Mouse (Mus musculus) cerebellum, adult (tissue): Measurements from ENCODE around the gene Aknad1.

ENCODE experiments used
- ATAC-seq: cut with Nextera tagmentation; 2 replicates; pipeline ENCODE4 v1.9.2; 2017; ENCODE audit warnings: mild to moderate bottlenecking, moderate library complexity, mixed read lengths; ENCODE audit not compliant: insufficient number of reproducible peaks, low FRiP score, low TSS enrichment

The Aknad1 gene

GRCm38 (mm10) chr3:108739045-108739708, at the start of gene Aknad1:
TSS of gene Aknad1 (plus strand) at chr3:108739658.
- no peak for ATAC-seq

GRCm38 (mm10) chr3:108689979-108690378, 49.5 kb upstream of the Aknad1 start:
- no peak for ATAC-seq

- ATAC-seq: no peak
These were observed 45.1 kb upstream of the Aknad1 start for GRCm38 (mm10) chr3:108694321-108694720.

GRCm38 (mm10) chr3:108698662-108699061, 40.8 kb upstream of the Aknad1 start:
- ATAC-seq: no peak

GRCm38 (mm10) chr3:108699786-108700185, 39.7 kb upstream of the Aknad1 start:
- no peak for ATAC-seq

GRCm38 (mm10) chr3:108701256-108701655, 38.2 kb upstream of the Aknad1 start:
- no peak for ATAC-seq

GRCm38 (mm10) chr3:108702789-108703188, 36.7 kb upstream of the Aknad1 start:
- ATAC-seq: no peak

- no peak for ATAC-seq
These were observed 28.2 kb upstream of the Aknad1 start for GRCm38 (mm10) chr3:108711296-108711695.

GRCm38 (mm10) chr3:108713065-108713675, 26.3 kb upstream of the Aknad1 start:
- no peak for ATAC-seq

- no peak for ATAC-seq
These were observed 24.6 kb upstream of the Aknad1 start for GRCm38 (mm10) chr3:108714837-108715236.

GRCm38 (mm10) chr3:108717896-108718502, 21.5 kb upstream of the Aknad1 start:
- no peak for ATAC-seq

- ATAC-seq: no peak
These were observed 20.1 kb upstream of the Aknad1 start for GRCm38 (mm10) chr3:108719357-108719756.

- no peak for ATAC-seq
These were observed 19.7 kb upstream of the Aknad1 start for GRCm38 (mm10) chr3:108719761-108720160.

- ATAC-seq: 0 out of 2 replicates have a peak, but pooled peaks have one; percentile 6
These were observed 18.1 kb upstream of the Aknad1 start for GRCm38 (mm10) chr3:108721076-108721991.

GRCm38 (mm10) chr3:108722036-108722872, 17.2 kb upstream of the Aknad1 start, which contains the start of gene Gpsm2:
TSS of gene Gpsm2 (minus strand) at chr3:108722309.
- ATAC-seq: peak; percentile 96

GRCm38 (mm10) chr3:108726413-108726812, 13.0 kb upstream of the Aknad1 start:
- ATAC-seq: no peak

GRCm38 (mm10) chr3:108727344-108727743, 12.1 kb upstream of the Aknad1 start:
- no peak for ATAC-seq

- no peak for ATAC-seq
These were observed 11.7 kb upstream of the Aknad1 start for GRCm38 (mm10) chr3:108727776-108728175.

GRCm38 (mm10) chr3:108730316-108730715, 9.1 kb upstream of the Aknad1 start:
- no peak for ATAC-seq

GRCm38 (mm10) chr3:108737761-108738160, 1.7 kb upstream of the Aknad1 start:
- no peak for ATAC-seq
